Mouse (Mus musculus) T-cell, adult 2 months (primary cell): ENCODE data around the gene Tns3.
"Not testable (repeated sequence)": the region's sequence is repeated elsewhere in the genome, so short reads cannot be mapped to it uniquely, and the experiment has no call there.

Experiments
- DNase-seq: peaks from one replicate; pipeline ENCODE4 v3.0.0; 2022; ENCODE audit warnings: low spot score

The Tns3 gene

GRCm38 (mm10) chr11:8645609-8646008, 18.7 kb downstream of the Tns3 start:
- DNase-seq = no peak

GRCm38 (mm10) chr11:8644272-8644671, 20.1 kb downstream of the Tns3 start:
- no peak for DNase-seq

GRCm38 (mm10) chr11:8641634-8642277, 22.6 kb downstream of the Tns3 start:
- DNase-seq = no peak

GRCm38 (mm10) chr11:8639726-8640125, 24.6 kb downstream of the Tns3 start:
- no peak for DNase-seq

- no peak for DNase-seq
Measured at GRCm38 (mm10) chr11:8639007-8639718, 25.2 kb downstream of the Tns3 start.

- DNase-seq = no peak
Measured at GRCm38 (mm10) chr11:8637469-8638447, 26.6 kb downstream of the Tns3 start.

GRCm38 (mm10) chr11:8636680-8637079, 27.7 kb downstream of the Tns3 start:
- no peak for DNase-seq

- DNase-seq = no peak
Measured at GRCm38 (mm10) chr11:8635778-8636177, 28.6 kb downstream of the Tns3 start.

GRCm38 (mm10) chr11:8634728-8635410, 29.5 kb downstream of the Tns3 start:
- DNase-seq = no peak

GRCm38 (mm10) chr11:8632163-8632562, 32.2 kb downstream of the Tns3 start:
- no peak for DNase-seq

GRCm38 (mm10) chr11:8629862-8630390, 34.4 kb downstream of the Tns3 start:
- no peak for DNase-seq

GRCm38 (mm10) chr11:8629326-8629725, 35.0 kb downstream of the Tns3 start:
- DNase-seq = no peak

- no peak for DNase-seq
Measured at GRCm38 (mm10) chr11:8628846-8629253, 35.5 kb downstream of the Tns3 start.

- no peak for DNase-seq
Measured at GRCm38 (mm10) chr11:8627156-8627555, 37.2 kb downstream of the Tns3 start.

- no peak for DNase-seq
Measured at GRCm38 (mm10) chr11:8626715-8627114, 37.6 kb downstream of the Tns3 start.

- DNase-seq = no peak
Measured at GRCm38 (mm10) chr11:8625915-8626604, 38.3 kb downstream of the Tns3 start.

- no peak for DNase-seq
Measured at GRCm38 (mm10) chr11:8625451-8625850, 38.9 kb downstream of the Tns3 start.

GRCm38 (mm10) chr11:8624179-8624886, 40.0 kb downstream of the Tns3 start:
- DNase-seq = no peak

GRCm38 (mm10) chr11:8623852-8624178, 40.5 kb downstream of the Tns3 start:
- DNase-seq = no peak

- DNase-seq = no peak
Measured at GRCm38 (mm10) chr11:8622668-8623067, 41.7 kb downstream of the Tns3 start.

GRCm38 (mm10) chr11:8619111-8619510, 45.2 kb downstream of the Tns3 start:
- DNase-seq = not testable (repeated sequence)
